Mouse (Mus musculus) G1E (cell line): ENCODE results near the gene Unc13d. TPM values are rescaled to one million over a fixed set of nuclear protein-coding genes. Genes with fewer than 3 reads are reported as not detected.

Source experiments
- ATAC-seq: 2 replicates; pipeline ENCODE4 v1.8.0; 2016; ENCODE audit warnings: mild to moderate bottlenecking; ENCODE audit not compliant: insufficient number of reproducible peaks, poor library complexity, low FRiP score, severe bottlenecking; ENCODE audit errors: extremely low read depth
- DNase-seq: peaks from one replicate; pipeline ENCODE4 v3.0.0; 2012; ENCODE audit warnings: low spot score
- H3K27me3 ChIP-seq: 2 replicates; pipeline ENCODE4 v1.6.1; 2012; ENCODE audit warnings: mild to moderate bottlenecking, low read length, inconsistent platforms; ENCODE audit not compliant: insufficient read depth
- H3K36me3 ChIP-seq: replicated peaks from 2 replicates; pipeline ENCODE3; 2012; ENCODE audit warnings: mild to moderate bottlenecking, inconsistent platforms
- H3K4me1 ChIP-seq: 2 replicates; pipeline ENCODE4 v1.6.1; 2012; ENCODE audit warnings: low read depth, low read length, inconsistent platforms, mixed read lengths; ENCODE audit not compliant: insufficient read depth
- H3K4me3 ChIP-seq: 2 replicates; pipeline ENCODE4 v1.5.1; 2012; ENCODE audit warnings: low read depth, mild to moderate bottlenecking, inconsistent platforms, low read length, moderate library complexity, mixed read lengths
- H3K9me3 ChIP-seq: replicated peaks from 2 replicates; pipeline ENCODE4 v1.6.1; 2012; ENCODE audit warnings: inconsistent platforms
- CTCF ChIP-seq: IDR thresholded peaks from 2 replicates; pipeline ENCODE4 v1.5.1; 2012; ENCODE audit warnings: low read depth, low read length, inconsistent platforms, mixed read lengths
- GATA1 ChIP-seq: IDR thresholded peaks from 2 replicates; pipeline ENCODE4 v1.6.1; 2012; ENCODE audit warnings: borderline replicate concordance, low read length, inconsistent platforms, mixed read lengths
- GATA2 ChIP-seq: IDR thresholded peaks from 2 replicates; pipeline ENCODE4 v1.6.1; 2012; ENCODE audit warnings: low read depth, low read length, inconsistent platforms, borderline replicate concordance
- POLR2AphosphoS5 ChIP-seq: IDR thresholded peaks from 2 replicates; pipeline ENCODE4 v1.6.1; 2012; ENCODE audit warnings: low read depth, low read length, inconsistent platforms; ENCODE audit not compliant: insufficient replicate concordance
- TAL1 ChIP-seq: conservative IDR thresholded peaks from 2 replicates; pipeline ENCODE4 v1.6.1; 2012; ENCODE audit warnings: low read depth, low read length, inconsistent platforms, mixed read lengths
- polyA plus RNA-seq: library from polyadenylated mRNA; stranded (reverse); fragments of >175 nt; gene quantifications from 2 replicates; pipeline ENCODE4 v1.2.3, GENCODE M21; 2012
- total RNA-seq, 2 experiments: library from RNA; stranded (forward) in 1 of 2; stranded (reverse) in 1 of 2; fragments of 200-1000 nt in 1 of 2; fragments of >200 nt in 1 of 2; fragmentation: Nextera tagmentation in 1 of 2; gene quantifications; 2 replicates each; pipeline ENCODE4 v1.2.3; 2014 to 2017

Unc13d gene
- total and polyA plus RNA-seq, 3 experiments = 26.1 to 126 (median 63.5) TPM

- Histone ChIP-seq H3K4me3 (no peak overlapping the region), H3K27me3 (no peaks in the 10 kb centered on the region), H3K36me3 (peaks cover 89% of the 10 kb centered on the region), H3K9me3 (peaks cover 7% of the 10 kb centered on the region), H3K4me1 (peaks cover 22% of the 10 kb centered on the region)
- DNase-seq (no peak), ATAC-seq (no peak)
- no peak for TF ChIP-seq GATA2
- no peak for TF ChIP-seq POLR2AphosphoS5
- TF ChIP-seq GATA1 = no peak
- TF ChIP-seq CTCF = no peak
- no peak for TF ChIP-seq TAL1
These were observed 32.6 kb downstream of the Unc13d start for GRCm38 (mm10) chr11:116045173-116045572.

- H3K4me1 ChIP-seq = peaks cover 23% of the 10 kb centered on the region
- H3K4me3 ChIP-seq = no peak overlapping the region
- TF ChIP-seq CTCF (no peak), GATA2 (no peak), GATA1 (no peak), POLR2AphosphoS5 (no peak), TAL1 (no peak)
- H3K27me3 ChIP-seq = no peaks in the 10 kb centered on the region
- H3K36me3 ChIP-seq = peaks cover 85% of the 10 kb centered on the region
- ATAC-seq (no peak), DNase-seq (no peak)
- peaks cover 3% of the 10 kb centered on the region; the same call in 1 of the 2 replicates for H3K9me3 ChIP-seq
These were observed 34.5 kb downstream of the Unc13d start for GRCm38 (mm10) chr11:116043286-116043685.

GRCm38 (mm10) chr11:116042372-116043138 lies 35.2 kb downstream of the Unc13d start:
- TF ChIP-seq GATA2 (no peak), TAL1 (no peak), GATA1 (no peak), POLR2AphosphoS5 (no peak), CTCF (no peak)
- H3K27me3 ChIP-seq = no peaks in the 10 kb centered on the region
- H3K36me3 ChIP-seq = peaks cover 85% of the 10 kb centered on the region
- DNase-seq = no peak
- H3K9me3 ChIP-seq = peaks cover 3% of the 10 kb centered on the region; the same call in 1 of the 2 replicates
- peaks cover 23% of the 10 kb centered on the region for H3K4me1 ChIP-seq
- H3K4me3 ChIP-seq = no peak overlapping the region
- no peak for ATAC-seq

- H3K9me3 ChIP-seq = peaks cover 3% of the 10 kb centered on the region; the same call in 1 of the 2 replicates
- H3K4me1 ChIP-seq = peaks cover 24% of the 10 kb centered on the region
- peaks cover 84% of the 10 kb centered on the region for H3K36me3 ChIP-seq
- no peak for DNase-seq
- TF ChIP-seq TAL1 = no peak
- no peak for TF ChIP-seq GATA2
- no peak for TF ChIP-seq POLR2AphosphoS5
- no peak for TF ChIP-seq CTCF
- no peak for TF ChIP-seq GATA1
- no peak overlapping the region for H3K4me3 ChIP-seq
- ATAC-seq = no peak
- no peaks in the 10 kb centered on the region for H3K27me3 ChIP-seq
These were observed 35.9 kb downstream of the Unc13d start for GRCm38 (mm10) chr11:116041833-116042232.

GRCm38 (mm10) chr11:116040593-116040992 lies 37.2 kb downstream of the Unc13d start:
- H3K36me3 ChIP-seq = peaks cover 83% of the 10 kb centered on the region
- peaks cover 26% of the 10 kb centered on the region for H3K4me1 ChIP-seq
- peaks cover 3% of the 10 kb centered on the region; the same call in 1 of the 2 replicates for H3K9me3 ChIP-seq
- no peak for TF ChIP-seq TAL1
- TF ChIP-seq CTCF = no peak
- no peak for TF ChIP-seq POLR2AphosphoS5
- no peak for TF ChIP-seq GATA2
- no peak for TF ChIP-seq GATA1
- ATAC-seq (no peak), DNase-seq (no peak)
- no peaks in the 10 kb centered on the region for H3K27me3 ChIP-seq
- no peak overlapping the region for H3K4me3 ChIP-seq

- peaks cover 79% of the 10 kb centered on the region for H3K36me3 ChIP-seq
- TF ChIP-seq GATA1 (no peak), GATA2 (no peak), TAL1 (no peak), CTCF (no peak), POLR2AphosphoS5 (no peak)
- peaks cover 3% of the 10 kb centered on the region; the same call in 1 of the 2 replicates for H3K9me3 ChIP-seq
- peaks cover 27% of the 10 kb centered on the region for H3K4me1 ChIP-seq
- H3K4me3 ChIP-seq = no peak overlapping the region
- ATAC-seq (no peak), DNase-seq (no peak)
- no peaks in the 10 kb centered on the region for H3K27me3 ChIP-seq
These were observed 39.9 kb downstream of the Unc13d start for GRCm38 (mm10) chr11:116037826-116038225.
